In the genomic region with DNA sequence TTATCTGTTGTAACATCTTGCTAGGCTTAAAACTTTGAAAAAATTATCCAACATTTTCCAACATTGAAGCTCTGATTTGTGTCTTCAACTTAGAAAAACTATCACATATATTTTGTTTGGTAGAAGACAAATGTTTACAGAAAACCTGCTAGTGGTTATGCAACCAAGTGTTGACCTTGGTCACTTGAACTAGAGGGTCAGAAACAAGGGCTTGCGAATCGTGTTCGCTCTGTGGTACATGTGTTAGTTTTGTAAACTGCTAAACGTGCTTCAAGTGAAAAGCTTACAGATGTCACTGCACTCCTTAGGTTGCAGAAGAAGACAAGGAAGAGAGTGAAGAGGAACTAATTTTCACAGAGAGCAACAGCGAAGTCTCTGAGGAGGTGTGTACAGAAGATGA, we compare ENCODE assay signal across 23 mouse cellular contexts. TPM values are rescaled to one million over a fixed set of nuclear protein-coding genes. Genes with fewer than 3 reads are reported as not detected.
"Had no signal": no experiment of that assay in that cellular context is flagged by ENCODE, and none has a peak within 500 bp of the region (broad histone marks: within the 10 kb centered on the region; RNA-seq: fewer than 3 reads in every experiment).

No protein-coding gene starts in this region.

- H3K36me3 ChIP-seq: lung, embryonic 15.5 days; midbrain, embryonic 12.5 days; neural tube, embryonic 12.5 days; stomach, embryonic 15.5 days had no signal

- H3K4me2 ChIP-seq: lung, embryonic 15.5 days; midbrain, embryonic 12.5 days; neural tube, embryonic 12.5 days; stomach, embryonic 15.5 days had no signal

- ATAC-seq: lung, postnatal 0 days had no signal

- H3K27me3 ChIP-seq: lung, embryonic 15.5 days; megakaryocyte, embryonic 14.5 days; midbrain, embryonic 12.5 days; neural tube, embryonic 12.5 days; stomach, embryonic 15.5 days had no signal

- H3K9ac ChIP-seq: lung, embryonic 15.5 days; midbrain, embryonic 12.5 days; neural tube, embryonic 12.5 days; stomach, embryonic 15.5 days had no signal

- H3K27ac ChIP-seq: lung, embryonic 15.5 days; macrophage; midbrain, embryonic 12.5 days; neural tube, embryonic 12.5 days; stomach, embryonic 15.5 days; stomach, postnatal 0 days had no signal

- DNase-seq: lung, adult 2 months; lung, postnatal 14 days; midbrain, embryonic 14.5 days; right cerebral cortex, postnatal 14 days; thymus, adult 2 months; thymus, postnatal 25 days; thymus, postnatal 4 days had no signal

- H3K4me3 ChIP-seq: lung, embryonic 15.5 days; midbrain, embryonic 12.5 days; neural tube, embryonic 12.5 days; stomach, embryonic 15.5 days had no signal

- H3K9me3 ChIP-seq: lung, embryonic 15.5 days; midbrain, embryonic 12.5 days; neural tube, embryonic 12.5 days; stomach, embryonic 15.5 days had no signal

- H3K4me1 ChIP-seq: midbrain, embryonic 12.5 days; neural tube, embryonic 12.5 days; stomach, embryonic 15.5 days had no signal

RNA-seq across cellular contexts. Expression of gene Lmod2, which starts 5.4 kb away (rescaled TPM):
- total RNA-seq: megakaryocyte progenitor cell, adult 5-6 weeks; midbrain, postnatal 0 days; monocyte, adult 5-6 weeks; neutrophil, adult 5-6 weeks had no signal
- polyA plus RNA-seq: macrophage; midbrain, embryonic 12.5 days; midbrain, embryonic 14.5 days; midbrain, postnatal 0 days; neural tube, embryonic 12.5 days; neural tube, embryonic 14.5 days; spleen, adult 2 months; stomach, postnatal 0 days; testis, adult 2 months; urinary bladder, adult 2 months had no signal
